Mouse (Mus musculus) right cerebral cortex, adult 2 months (tissue): ENCODE measurements around the gene Rgs3.

Source experiments
- DNase-seq, 2 experiments: peaks; one replicate each; pipeline ENCODE4 v3.0.0; 2021 to 2022; ENCODE audit warnings: low spot score in 2 of 2

Gene Rgs3

GRCm38 (mm10) chr4:62723795-62724194 is 164.1 kb downstream of the Rgs3 start:
- DNase-seq, result no peak

DNA sequence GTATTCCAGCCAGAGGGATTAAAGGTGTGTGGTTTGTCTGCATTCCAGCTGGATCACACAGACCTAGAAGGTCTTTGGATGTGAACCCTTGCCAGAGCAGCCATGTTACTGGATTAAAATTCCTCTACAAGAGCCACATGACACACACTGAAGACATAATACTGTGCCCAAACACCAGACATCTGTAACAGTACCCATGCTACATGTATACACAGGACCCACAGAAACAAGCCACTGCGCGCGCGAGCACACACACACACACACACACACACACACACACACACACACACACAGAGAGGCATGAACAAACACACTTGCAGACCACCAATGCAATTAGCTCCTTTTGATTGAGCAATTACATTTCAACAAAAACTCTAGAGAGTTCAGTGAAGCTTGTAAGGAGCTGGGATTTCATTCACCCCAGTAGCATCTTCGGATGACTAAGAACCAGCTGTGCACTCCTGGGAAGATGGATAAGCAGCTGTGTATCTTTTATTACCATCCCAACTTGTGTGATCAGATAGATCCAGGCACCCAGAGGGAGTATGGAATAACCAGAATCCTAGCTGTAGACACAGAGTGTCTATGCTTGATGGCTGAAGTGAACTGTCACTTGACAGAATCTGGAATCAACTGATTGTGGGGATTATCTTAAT is 166.8 kb downstream of the Rgs3 start:
- DNase-seq, result no peak

DNA sequence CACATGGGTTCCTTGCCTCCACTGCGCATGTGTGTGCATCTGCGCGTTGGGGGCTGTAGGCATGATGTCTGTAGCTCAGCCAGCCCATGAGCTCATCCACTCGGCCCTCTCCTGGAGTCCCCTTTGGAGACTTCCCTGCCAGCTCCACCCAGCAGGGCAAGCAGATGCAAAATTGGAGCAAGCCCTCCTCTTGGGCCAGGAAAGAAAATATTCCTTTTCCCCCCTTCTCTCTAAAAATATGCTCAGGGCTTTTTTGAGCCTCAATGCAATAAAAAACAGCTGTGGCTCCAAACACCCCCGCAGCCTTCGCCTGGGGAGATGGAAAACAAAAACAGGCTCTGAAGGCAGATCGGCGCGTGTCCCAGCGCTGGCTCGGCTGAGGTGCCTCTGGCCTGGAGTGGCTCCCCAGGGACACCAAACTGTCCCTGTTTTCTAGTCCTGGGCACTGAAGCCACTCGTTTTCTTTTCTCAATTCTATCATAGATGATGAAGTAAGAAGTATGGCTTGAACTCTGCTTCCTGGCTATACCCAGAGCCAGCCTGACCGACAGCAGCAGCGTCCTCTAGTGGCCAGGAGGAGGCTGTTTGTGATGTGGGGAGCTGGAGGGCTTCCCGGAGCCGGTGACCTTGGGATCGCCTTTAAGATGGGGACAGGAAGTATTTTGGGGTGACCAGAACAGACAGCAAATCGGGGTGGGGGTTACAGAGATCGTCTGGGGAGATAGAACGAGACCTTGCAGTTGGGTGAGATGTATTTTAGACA is 168.1 kb downstream of the Rgs3 start:
- peak; percentile 54 to 60 for DNase-seq

GRCm38 (mm10) chr4:62728471-62728870 is 168.8 kb downstream of the Rgs3 start:
- no peak for DNase-seq

GRCm38 (mm10) chr4:62729191-62729590 is 169.5 kb downstream of the Rgs3 start:
- DNase-seq, result no peak

DNA sequence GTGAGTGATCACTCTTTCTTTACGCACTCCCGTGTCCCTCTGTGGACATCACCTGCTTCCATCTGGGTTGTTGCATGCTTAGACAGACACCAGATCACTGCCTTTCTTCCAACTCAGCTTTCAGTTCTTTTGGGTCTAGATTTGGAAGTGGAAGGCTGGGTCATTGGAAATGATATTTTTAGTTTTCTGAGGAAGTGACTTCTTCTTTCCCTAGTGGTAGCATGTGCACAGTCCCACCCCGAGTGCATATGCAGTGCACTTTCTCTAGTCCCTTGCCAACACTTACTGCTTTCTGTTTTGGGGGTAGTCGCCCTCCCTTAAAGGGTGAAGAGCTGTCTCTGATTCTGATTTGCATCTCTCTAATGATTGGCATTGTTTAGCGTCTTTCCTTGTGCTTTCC is 170.3 kb downstream of the Rgs3 start:
- no peak for DNase-seq

GRCm38 (mm10) chr4:62730861-62731260 is 171.2 kb downstream of the Rgs3 start:
- DNase-seq, result no peak

DNA sequence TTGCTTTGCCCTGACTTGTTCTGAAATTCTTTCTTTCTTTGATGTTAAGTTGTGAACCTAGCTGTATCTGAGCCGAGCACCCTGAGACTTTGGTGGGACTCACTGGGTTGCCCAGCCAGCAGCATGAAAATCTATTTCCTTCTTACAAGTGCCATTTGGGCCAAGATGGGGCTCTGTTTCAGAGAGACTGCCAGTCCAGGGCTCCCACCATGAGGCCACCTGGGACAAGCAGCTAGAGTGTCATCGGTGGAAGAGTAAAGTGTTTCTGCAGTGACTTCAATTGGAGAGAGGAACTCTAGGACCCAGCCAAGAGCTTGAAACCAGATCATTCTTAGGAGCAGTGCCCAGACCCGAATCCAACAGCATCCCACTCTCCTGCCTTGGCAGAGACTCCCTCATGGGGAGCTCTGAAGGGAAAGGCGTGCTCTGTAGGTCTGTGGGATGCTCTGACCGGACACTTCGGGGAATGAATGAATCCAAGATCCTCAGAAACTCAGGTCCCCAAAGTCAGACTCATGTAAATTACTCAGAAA is 171.9 kb downstream of the Rgs3 start:
- no peak for DNase-seq

DNA sequence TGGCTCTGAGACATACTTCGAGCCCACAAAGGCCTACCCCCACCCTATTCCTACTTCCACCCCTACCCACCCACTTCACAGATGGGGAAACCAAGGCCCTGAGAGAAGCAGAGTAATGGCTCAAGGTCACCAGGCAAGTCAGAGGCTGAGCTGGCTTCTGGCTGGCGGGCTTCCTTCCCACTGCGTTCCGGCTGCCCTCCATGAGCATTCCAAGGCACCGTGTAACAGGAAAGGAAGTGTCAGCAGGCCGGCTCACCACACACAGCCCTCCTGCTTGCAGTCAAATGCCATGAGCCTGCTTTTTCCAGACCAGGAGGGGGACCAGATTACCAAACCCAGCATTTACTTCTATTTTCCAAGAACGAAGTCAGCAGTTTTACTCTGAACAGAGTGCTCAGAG is 172.4 kb downstream of the Rgs3 start:
- no peak for DNase-seq

DNA sequence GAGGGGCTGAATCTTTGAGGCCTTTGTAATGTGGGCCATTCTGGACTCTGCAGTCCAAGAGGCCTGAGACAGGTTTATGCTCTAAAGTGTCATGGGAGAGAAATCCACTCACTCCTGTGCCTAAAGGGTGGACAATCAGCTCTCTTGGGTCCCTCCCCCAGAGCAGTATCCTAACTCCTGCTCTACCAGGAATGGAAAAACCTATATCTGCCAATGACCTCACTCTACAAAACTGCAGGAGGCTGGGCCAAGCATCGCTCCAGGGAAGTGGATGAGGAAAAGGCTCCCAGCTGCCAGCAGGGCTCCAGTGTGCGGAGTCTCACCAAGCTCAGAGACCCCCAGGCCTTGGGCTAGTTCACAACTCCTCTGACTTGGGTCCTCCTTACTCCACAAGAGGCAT is 173.2 kb downstream of the Rgs3 start:
- no peak for DNase-seq

DNA sequence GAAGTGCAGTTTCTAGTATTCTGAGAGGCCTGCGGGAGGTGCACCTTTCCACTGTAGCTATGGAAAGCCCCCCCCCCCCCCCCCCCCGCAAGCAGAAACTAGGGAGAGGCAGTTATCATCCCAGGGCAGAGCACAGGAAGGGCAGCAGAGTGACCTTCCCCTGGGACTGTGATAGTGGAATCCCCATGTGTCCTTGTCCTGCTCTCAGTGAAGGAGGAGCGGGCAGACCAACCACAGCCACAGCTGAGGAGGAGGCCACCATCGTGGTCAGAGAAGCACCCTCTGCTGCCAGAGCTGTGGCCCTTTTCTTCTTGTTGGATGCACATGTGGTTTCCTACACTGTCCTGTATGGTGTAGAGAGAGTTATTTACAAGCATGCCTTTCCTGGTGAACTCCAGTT is 174.3 kb downstream of the Rgs3 start:
- DNase-seq, result no peak

DNA sequence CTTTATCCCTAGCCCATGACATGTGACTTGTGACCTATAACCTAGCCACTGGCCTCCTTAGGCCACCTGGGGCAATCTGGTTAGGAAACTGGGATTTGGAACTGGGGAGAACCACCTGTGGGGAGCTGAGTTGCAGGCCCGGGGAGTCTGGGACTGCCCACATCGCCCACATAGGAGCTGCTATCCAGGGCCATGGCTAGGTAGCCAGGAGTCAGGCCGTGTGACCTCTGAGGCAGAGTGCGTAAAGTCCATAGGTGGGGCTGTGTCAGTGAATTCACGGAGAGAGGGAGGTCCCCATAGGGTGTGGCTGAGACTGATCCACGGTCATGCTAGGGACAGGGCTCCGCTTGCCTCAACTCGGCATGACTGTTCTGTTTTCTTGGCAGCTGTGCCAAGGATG is 175.6 kb downstream of the Rgs3 start:
- DNase-seq, result no peak

- DNase-seq, result no peak
These were observed 176.2 kb downstream of the Rgs3 start for GRCm38 (mm10) chr4:62735878-62736277.

GRCm38 (mm10) chr4:62736421-62736820 is 176.8 kb downstream of the Rgs3 start:
- DNase-seq, result no peak

GRCm38 (mm10) chr4:62736904-62737303 is 177.3 kb downstream of the Rgs3 start:
- DNase-seq, result no peak

DNA sequence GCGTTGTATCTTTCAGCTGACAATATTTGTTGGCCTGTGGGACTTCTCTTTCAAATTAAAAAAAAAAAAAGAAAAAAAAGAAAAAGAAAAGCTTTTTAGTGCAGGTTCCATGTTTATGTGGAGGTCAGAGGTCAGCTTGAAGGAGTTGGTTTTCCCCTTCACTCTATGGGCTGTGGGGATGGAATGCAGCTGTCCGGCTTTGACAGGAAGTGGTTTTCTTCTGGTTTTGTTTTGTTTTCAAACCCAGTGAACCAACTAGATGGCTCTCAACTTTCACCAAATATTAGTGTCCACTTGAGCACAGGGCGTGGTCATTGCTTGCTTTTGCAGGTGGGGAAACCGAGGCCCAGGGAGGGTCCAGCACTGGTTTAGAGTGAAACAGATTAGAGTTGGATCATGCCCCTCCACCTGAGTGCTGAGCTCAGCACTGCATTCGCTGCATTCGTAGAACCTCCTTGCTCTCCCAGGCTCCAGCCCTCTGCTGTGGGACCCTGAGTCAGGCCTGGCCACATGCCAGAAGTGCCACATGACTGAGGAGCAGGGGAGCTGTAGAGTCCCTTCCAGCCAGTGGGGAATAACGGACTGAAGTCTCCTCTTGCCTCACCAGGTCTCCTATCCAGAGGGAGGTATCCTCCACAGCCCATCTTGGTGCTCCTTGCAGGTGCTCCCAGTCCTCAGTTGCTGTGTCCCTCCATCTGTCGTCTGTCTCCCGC is 178.5 kb downstream of the Rgs3 start:
- DNase-seq, result no peak

DNA sequence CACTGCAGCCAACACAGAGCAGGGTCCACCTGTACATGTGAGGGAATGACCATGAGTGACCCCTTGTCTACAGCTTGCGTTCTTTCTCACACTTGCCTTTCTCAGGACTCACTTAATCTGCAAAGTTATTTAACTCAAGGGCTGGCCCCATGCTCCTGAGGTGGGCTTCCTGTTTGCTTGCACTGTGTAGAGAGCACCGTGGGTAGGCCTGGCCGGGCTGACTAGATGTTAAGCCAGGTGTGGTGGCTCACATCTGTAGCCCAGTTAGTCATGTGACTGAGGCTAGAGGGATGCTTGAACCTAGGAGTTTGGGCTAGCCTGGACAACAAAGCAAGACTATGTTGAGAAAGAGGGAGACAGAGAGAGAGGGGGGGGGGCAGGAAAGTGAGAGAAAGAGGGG is 179.3 kb downstream of the Rgs3 start:
- DNase-seq, result no peak

GRCm38 (mm10) chr4:62739591-62739990 is 179.9 kb downstream of the Rgs3 start:
- no peak for DNase-seq

GRCm38 (mm10) chr4:62740282-62741054 is 180.8 kb downstream of the Rgs3 start:
- DNase-seq, result no peak

GRCm38 (mm10) chr4:62741055-62741453 is 181.4 kb downstream of the Rgs3 start:
- DNase-seq, result no peak

DNA sequence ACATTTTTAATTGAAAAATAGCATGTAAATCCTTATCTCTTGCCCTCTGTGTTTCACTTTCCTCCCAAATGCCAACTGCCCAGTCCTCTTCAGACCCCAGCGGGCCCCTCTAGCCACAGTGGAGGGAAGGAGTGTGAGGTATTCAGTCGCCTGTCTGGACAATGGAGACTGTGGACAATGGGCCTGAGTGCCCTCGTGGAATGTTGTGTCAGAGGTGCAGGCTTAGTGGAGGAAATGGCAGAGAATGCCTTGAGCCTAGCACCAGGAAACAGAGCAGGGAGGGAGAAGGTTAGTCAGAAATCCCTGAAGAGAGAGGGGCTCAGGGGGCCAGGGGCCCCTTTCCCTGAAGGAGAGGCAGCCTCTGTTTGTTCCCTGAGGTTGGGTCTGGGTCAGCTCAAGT is 182.0 kb downstream of the Rgs3 start:
- DNase-seq, result no peak
